Comparison of ENCODE assay signal across 8 mouse cellular contexts in genomic region chr8:124434126-124434790, GRCm38 (mm10). TPM values are rescaled to one million over a fixed set of nuclear protein-coding genes. Genes with fewer than 3 reads are reported as not detected.
A peak's percentile ranks its signal among the peaks of the same experiment; 100 is the strongest.
DNase-seq lines count a peak whose midpoint lies in the region; ATAC-seq and TF ChIP-seq lines count a peak whose summit lies in the region.

No protein-coding gene starts in this region.

- H3K4me1 ChIP-seq in hindbrain, postnatal 0 days (ENCODE audit: insufficient read depth, low read length), result peaks cover 9% of the 10 kb centered on the region

- H3K36me3 ChIP-seq in hindbrain, postnatal 0 days (ENCODE audit: insufficient read depth, low read length), result no peaks in the 10 kb centered on the region

- H3K9me3 ChIP-seq in hindbrain, postnatal 0 days (ENCODE audit: low read length), result no peaks in the 10 kb centered on the region

- H3K27me3 ChIP-seq in hindbrain, postnatal 0 days (ENCODE audit: insufficient read depth, low read length), result no peaks in the 10 kb centered on the region

- TF ChIP-seq CTCF in hindbrain, postnatal 0 days (IDR thresholded peaks at IDR 0.05; ENCODE audit: low read depth), result peak; percentile 22

- under 1% methylated on average over 75 of the region's 101 CpGs for WGBS in hindbrain, postnatal 0 days

- peak overlapping the region; percentile 81 for H3K27ac ChIP-seq in hindbrain, postnatal 0 days

- H3K4me3 ChIP-seq in hindbrain, postnatal 0 days (ENCODE audit: low read length), result peak overlapping the region; percentile 83

- H3K9ac ChIP-seq in hindbrain, postnatal 0 days (replicated peaks; ENCODE audit: low read length), result peak overlapping the region; percentile 89

- peak; percentile 97 for ATAC-seq in hindbrain, postnatal 0 days

- H3K4me2 ChIP-seq in hindbrain, postnatal 0 days (ENCODE audit: low read depth, low read length), result peak overlapping the region; percentile 84

- DNase-seq in adrenal gland, adult (ENCODE audit: inconsistent age in 2 of 2, low spot score in 1 of 2), result peak; percentile 98
- DNase-seq in embryo, embryonic 10 days (ENCODE audit: low spot score), result peak; percentile 98
- DNase-seq in gastrocnemius, adult 8-10 months (ENCODE audit: low spot score in 2 of 2), result peak; percentile 90 to 95
- peak; percentile 99 for DNase-seq in hindbrain, postnatal 0 days (ENCODE audit: low spot score)
- peak; percentile 96 to 99 for DNase-seq in left cerebral cortex, adult 18-20 months (ENCODE audit: low spot score in 2 of 2)
- peak; percentile 96 to 99 for DNase-seq in lung, postnatal 4 days
- peak; percentile 96 to 97 for DNase-seq in right cerebral cortex, adult 2 months (ENCODE audit: low spot score in 2 of 2)
- peak; percentile 90 for DNase-seq in urinary bladder, postnatal 10 days (ENCODE audit: low spot score)

RNA-seq across cellular contexts. Expression of gene Pgbd5, which starts 5.2 kb away (rescaled TPM):
- total RNA-seq in gastrocnemius, adult 8-10 months (2022), result under 1 TPM; 0.27 to 0.83 (median 0.40) TPM
- total RNA-seq in hindbrain, postnatal 0 days (2014; rRNA removed), result 68.7 and 74.1 TPM in 2 replicates
- polyA plus RNA-seq in hindbrain, postnatal 0 days (2015; fragmentation: Nextera tagmentation; extraction: Ambion mirVana), result 15.8 and 15.9 TPM in 2 replicates
- 100 to 1,000 TPM; 208 to 219 TPM for total RNA-seq in left cerebral cortex, adult 18-20 months (2021)

Comparison
In these comparisons a context has a peak if more than half of its experiments do, and no peak if none do; other contexts are left out.
1. Peak in every context shown above with its lines: DNase-seq, ATAC-seq, H3K4me3 ChIP-seq and H3K27ac ChIP-seq.
2. RNA of gene Pgbd5, which starts 5.2 kb away (total RNA-seq): 208 to 219 TPM in left cerebral cortex, adult 18-20 months and 68.7 to 74.1 TPM in hindbrain, postnatal 0 days; 0.27 to 0.83 TPM in gastrocnemius, adult 8-10 months; every median in the first group is over 10 times any median in the second.